Mouse (Mus musculus) liver, embryonic 16.5 days (tissue): ENCODE data around the gene Fan1. TPM values are rescaled to one million over a fixed set of nuclear protein-coding genes. Genes with fewer than 3 reads are reported as not detected.

Experiments
- ATAC-seq: fragments of 200-750 bp; cut with Nextera tagmentation; 2 replicates; pipeline ENCODE4 v1.8.0; 2017; ENCODE audit warnings: low read depth, mild to moderate bottlenecking, moderate number of reproducible peaks, moderate library complexity
- H3K27ac ChIP-seq: fragments of 300-500 bp; sonication (generic); 2 replicates; pipeline ENCODE4 v1.5.1; 2014; ENCODE audit warnings: mild to moderate bottlenecking, low read length
- H3K27me3 ChIP-seq: fragments of 300-500 bp; sonication (generic); 2 replicates; pipeline ENCODE4 v1.6.1; 2014; ENCODE audit warnings: low read depth, low read length, mixed read lengths; ENCODE audit not compliant: control insufficient read depth, insufficient read depth
- H3K36me3 ChIP-seq: fragments of 300-500 bp; sonication (generic); 2 replicates; pipeline ENCODE4 v1.6.1; 2014; ENCODE audit warnings: mild to moderate bottlenecking; ENCODE audit not compliant: control insufficient read depth, insufficient read depth
- H3K4me1 ChIP-seq: fragments of 300-500 bp; sonication (generic); 2 replicates; pipeline ENCODE4 v1.6.1; 2014; ENCODE audit warnings: low read depth, low read length, mixed read lengths; ENCODE audit not compliant: control insufficient read depth
- H3K4me2 ChIP-seq: fragments of 300-500 bp; sonication (generic); 2 replicates; pipeline ENCODE4 v1.6.1; 2014; ENCODE audit warnings: low read depth, low read length, mixed read lengths
- H3K4me3 ChIP-seq: fragments of 300-500 bp; sonication (generic); 2 replicates; pipeline ENCODE4 v1.5.1; 2014; ENCODE audit warnings: low read depth, mild to moderate bottlenecking, low read length
- H3K9ac ChIP-seq: fragments of 300-500 bp; sonication (generic); 2 replicates; pipeline ENCODE4 v1.6.1; 2014; ENCODE audit warnings: low read depth, low read length
- H3K9me3 ChIP-seq: fragments of 300-500 bp; sonication (generic); replicated peaks from 2 replicates; pipeline ENCODE4 v1.6.1; 2016; ENCODE audit warnings: low read length; ENCODE audit not compliant: control insufficient read depth
- WGBS: fragments of 180-500 bp; shearing (Covaris S2); extraction: QIAGEN DNeasy Blood & Tissue Kit; methylation state at CpG from one replicate; pipeline ENCODE4 v1.1.7; 2014; ENCODE audit not compliant: insufficient replicate concordance; 5-methylcytosine and 5-hydroxymethylcytosine counted together
- polyA plus RNA-seq: library from polyadenylated mRNA; unstranded; fragments of >200 nt; fragmentation: Nextera tagmentation; extraction: Ambion mirVana; gene quantifications from 2 replicates; pipeline ENCODE4 v1.2.1, GENCODE M21; 2015

Gene Fan1
- polyA plus RNA-seq, 1 experiment from 2014 or later, result 1.5 TPM

DNA sequence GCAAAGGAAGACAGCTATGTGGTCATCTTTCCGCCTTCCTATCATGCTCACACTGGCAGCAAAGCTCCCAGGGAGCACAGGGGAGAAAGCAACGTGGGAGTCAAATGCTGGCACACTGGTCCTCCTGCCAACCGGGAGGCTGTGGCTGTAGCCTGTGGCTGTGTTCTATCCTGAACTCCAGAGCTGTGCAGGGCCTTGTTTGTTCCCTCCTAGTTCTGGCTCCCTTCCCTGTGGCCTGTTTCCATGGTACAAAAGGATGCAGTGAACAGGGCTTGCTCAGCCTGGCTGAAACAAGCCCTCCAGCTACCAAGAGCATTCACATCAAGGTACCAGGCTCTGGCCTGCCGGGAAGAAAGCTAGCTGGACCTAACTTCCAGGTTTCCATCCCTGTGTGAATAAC lies 22.8 kb downstream of the Fan1 start:
- no peaks in the 10 kb centered on the region for H3K4me1 ChIP-seq
- ATAC-seq, result no peak
- H3K36me3 ChIP-seq, result no peaks in the 10 kb centered on the region
- no peak overlapping the region for H3K9ac ChIP-seq
- no peaks in the 10 kb centered on the region for H3K27me3 ChIP-seq
- no peak overlapping the region for H3K4me3 ChIP-seq
- WGBS, result 69% methylated on average over 4 of the region's 4 CpGs
- no peak overlapping the region for H3K27ac ChIP-seq
- H3K9me3 ChIP-seq, result no peaks in the 10 kb centered on the region
- H3K4me2 ChIP-seq, result no peak overlapping the region

DNA sequence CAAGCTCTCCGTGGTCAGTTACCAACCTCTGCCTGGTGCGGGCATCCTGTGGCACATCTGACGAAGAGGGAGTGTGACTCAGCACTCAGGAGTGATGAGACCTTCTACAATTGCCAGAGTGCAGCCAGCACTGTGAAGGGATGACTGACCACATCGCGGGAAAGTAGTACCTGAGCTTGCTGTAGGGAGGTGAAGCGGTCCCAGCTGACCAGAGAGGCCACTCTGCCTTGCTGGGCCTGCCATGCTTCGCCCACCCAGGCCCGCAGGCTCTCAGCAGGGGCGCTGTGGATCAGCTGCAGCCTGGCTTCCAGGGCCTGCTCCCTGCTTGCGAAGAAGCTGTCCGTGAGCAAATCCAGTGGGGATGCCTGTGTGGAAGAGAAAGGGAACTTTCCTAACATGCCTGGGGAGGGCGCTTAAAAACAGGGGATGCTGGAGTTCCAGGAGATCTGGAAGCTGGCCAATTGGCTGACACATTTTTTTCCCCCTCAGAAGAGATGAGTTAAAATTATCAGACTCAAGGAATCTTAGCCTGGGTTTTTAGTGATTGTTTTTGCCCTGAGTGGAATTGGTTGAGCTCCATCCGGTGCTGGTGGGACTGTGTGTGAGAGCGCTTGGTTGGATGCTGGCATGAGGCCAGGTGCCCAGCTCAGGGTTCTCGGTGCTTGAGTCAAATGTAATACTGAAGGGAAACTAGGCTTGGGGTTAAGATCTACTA lies 24.6 kb downstream of the Fan1 start:
- Histone ChIP-seq H3K4me2 (no peak overlapping the region), H3K27me3 (no peaks in the 10 kb centered on the region), H3K36me3 (no peaks in the 10 kb centered on the region; the same call in 1 of the 2 replicates), H3K27ac (no peak overlapping the region), H3K9me3 (no peaks in the 10 kb centered on the region), H3K9ac (no peak overlapping the region), H3K4me3 (no peak overlapping the region), H3K4me1 (no peaks in the 10 kb centered on the region)
- WGBS, result 80% methylated on average over 15 of the region's 15 CpGs
- no peak for ATAC-seq

GRCm38 (mm10) chr7:64347813-64348212 lies 26.1 kb downstream of the Fan1 start:
- Histone ChIP-seq H3K27ac (no peak overlapping the region), H3K36me3 (no peaks in the 10 kb centered on the region; the same call in 1 of the 2 replicates), H3K9me3 (no peaks in the 10 kb centered on the region), H3K9ac (no peak overlapping the region), H3K4me3 (no peak overlapping the region), H3K4me2 (no peak overlapping the region), H3K27me3 (no peaks in the 10 kb centered on the region), H3K4me1 (no peaks in the 10 kb centered on the region)
- WGBS, result 68% methylated on average over 1 of the region's 1 CpGs
- no peak for ATAC-seq

GRCm38 (mm10) chr7:64332686-64333085 lies 41.2 kb downstream of the Fan1 start:
- Histone ChIP-seq H3K4me3 (no peak overlapping the region), H3K4me2 (no peak overlapping the region), H3K9ac (no peak overlapping the region), H3K9me3 (no peaks in the 10 kb centered on the region), H3K36me3 (no peaks in the 10 kb centered on the region), H3K27me3 (no peaks in the 10 kb centered on the region), H3K4me1 (no peaks in the 10 kb centered on the region), H3K27ac (no peak overlapping the region)
- 79% methylated on average over 1 of the region's 1 CpGs for WGBS
- ATAC-seq, result no peak

DNA sequence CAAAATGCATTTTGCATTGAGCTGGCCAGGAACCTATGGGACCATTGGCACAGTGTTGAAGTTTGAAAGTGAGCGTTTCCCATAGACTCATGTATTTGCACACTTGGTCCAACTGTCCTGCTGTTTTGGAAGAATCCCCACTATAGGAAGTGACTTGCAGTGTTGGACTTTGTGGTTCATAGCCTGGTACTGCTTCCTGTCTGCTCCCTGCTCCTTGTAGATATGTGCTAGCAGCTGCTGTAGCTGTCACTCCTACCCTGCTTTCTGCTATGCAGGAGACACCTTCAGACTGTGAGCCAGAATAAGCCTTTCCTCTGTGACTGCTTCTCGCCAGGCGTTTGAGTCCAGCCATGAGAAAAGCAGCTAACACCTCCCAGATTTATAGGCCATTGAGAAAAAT lies 42.6 kb downstream of the Fan1 start:
- ATAC-seq, result no peak

GRCm38 (mm10) chr7:64327486-64327885 lies 46.4 kb downstream of the Fan1 start:
- Histone ChIP-seq H3K4me1 (no peaks in the 10 kb centered on the region), H3K9ac (no peak overlapping the region), H3K27ac (no peak overlapping the region), H3K27me3 (no peaks in the 10 kb centered on the region), H3K4me3 (no peak overlapping the region), H3K36me3 (no peaks in the 10 kb centered on the region), H3K9me3 (no peaks in the 10 kb centered on the region), H3K4me2 (no peak overlapping the region)
- ATAC-seq, result no peak
- WGBS, result 75% methylated on average over 4 of the region's 4 CpGs

More for the DNA sequence above, 42.6 kb downstream of the Fan1 start:
- WGBS, result 60% methylated on average over 3 of the region's 3 CpGs
- Histone ChIP-seq H3K27me3 (no peaks in the 10 kb centered on the region), H3K4me1 (no peaks in the 10 kb centered on the region), H3K9ac (no peak overlapping the region), H3K9me3 (no peaks in the 10 kb centered on the region), H3K36me3 (no peaks in the 10 kb centered on the region), H3K4me3 (no peak overlapping the region), H3K27ac (no peak overlapping the region), H3K4me2 (no peak overlapping the region)

DNA sequence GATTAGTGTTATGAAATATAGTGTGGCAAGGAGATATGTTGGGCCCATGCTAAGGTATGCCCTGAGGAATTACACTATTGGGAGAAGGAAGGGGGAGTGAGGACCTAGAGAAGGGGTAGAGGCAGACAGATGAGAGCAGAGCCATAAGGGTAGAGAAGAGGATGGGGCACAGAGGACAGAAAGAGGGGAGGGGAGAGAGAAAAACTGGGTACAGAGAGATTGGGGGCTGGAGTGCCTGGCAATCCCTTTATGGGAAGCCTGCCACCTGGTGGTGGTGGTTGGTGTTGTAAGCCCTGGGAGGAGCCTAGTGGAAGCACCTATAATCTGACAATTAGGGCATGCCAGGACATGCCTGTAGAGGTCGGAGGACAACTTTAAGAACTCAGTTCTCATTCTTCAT lies 47.0 kb downstream of the Fan1 start:
- Histone ChIP-seq H3K27me3 (no peaks in the 10 kb centered on the region), H3K9ac (no peak overlapping the region), H3K36me3 (no peaks in the 10 kb centered on the region), H3K4me2 (no peak overlapping the region), H3K4me3 (no peak overlapping the region), H3K9me3 (no peaks in the 10 kb centered on the region), H3K4me1 (no peaks in the 10 kb centered on the region), H3K27ac (no peak overlapping the region)
- 4% methylated on average over 1 of the region's 1 CpGs for whole genome bisulfite sequencing
- ATAC-seq, result peak; percentile 59

DNA sequence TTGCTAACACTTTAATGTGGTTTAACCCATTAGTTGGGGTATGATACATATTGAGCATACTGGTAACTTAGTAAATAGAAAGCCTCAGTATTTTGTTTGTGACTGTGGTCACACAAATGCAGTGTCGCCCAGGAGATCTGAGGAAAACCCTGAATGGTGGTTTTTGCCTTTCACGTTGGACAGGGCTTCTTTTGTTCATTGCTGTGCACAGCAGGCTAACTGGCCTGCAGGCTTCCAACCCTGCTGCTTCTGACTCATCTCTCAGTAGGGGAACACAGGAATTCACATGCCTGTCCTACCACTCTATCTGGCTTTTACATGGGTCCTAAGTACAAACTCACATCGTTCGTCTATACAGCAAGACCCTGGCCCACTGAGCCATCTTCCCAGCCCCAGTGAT lies 52.2 kb downstream of the Fan1 start:
- H3K9ac ChIP-seq, result no peak overlapping the region
- no peak overlapping the region for H3K4me2 ChIP-seq
- WGBS, result 60% methylated on average over 4 of the region's 4 CpGs
- no peaks in the 10 kb centered on the region for H3K36me3 ChIP-seq
- H3K4me3 ChIP-seq, result no peak overlapping the region
- H3K27me3 ChIP-seq, result no peaks in the 10 kb centered on the region
- no peak for ATAC-seq
- no peaks in the 10 kb centered on the region for H3K9me3 ChIP-seq
- no peak overlapping the region for H3K27ac ChIP-seq
- H3K4me1 ChIP-seq, result no peaks in the 10 kb centered on the region

DNA sequence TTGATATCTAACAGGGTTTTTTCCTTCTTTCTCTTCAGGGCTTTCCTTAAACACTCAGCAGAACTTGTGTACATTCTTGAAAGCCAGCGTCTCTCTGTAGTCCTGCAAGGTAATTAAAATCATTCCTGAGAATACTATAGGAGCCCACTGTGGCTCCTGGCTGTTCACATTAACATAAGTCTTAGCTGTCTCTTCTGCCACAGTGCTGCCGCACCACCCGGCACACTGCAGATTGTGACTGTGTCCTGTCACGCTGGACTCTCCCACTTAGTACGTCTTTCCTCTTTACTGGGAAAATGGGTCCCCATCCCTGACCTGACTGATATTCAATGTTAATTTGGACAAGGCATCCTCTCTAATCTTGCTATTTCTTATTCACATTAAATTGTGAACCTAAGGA lies 52.8 kb downstream of the Fan1 start:
- no peaks in the 10 kb centered on the region for H3K9me3 ChIP-seq
- no peak overlapping the region for H3K4me3 ChIP-seq
- WGBS, result 80% methylated on average over 5 of the region's 5 CpGs
- H3K9ac ChIP-seq, result no peak overlapping the region
- H3K27ac ChIP-seq, result no peak overlapping the region
- no peaks in the 10 kb centered on the region for H3K27me3 ChIP-seq
- H3K4me2 ChIP-seq, result no peak overlapping the region
- H3K4me1 ChIP-seq, result no peaks in the 10 kb centered on the region
- no peaks in the 10 kb centered on the region for H3K36me3 ChIP-seq
- no peak for ATAC-seq
